Mouse (Mus musculus) MEL (cell line): ENCODE results near the gene Rhox3f.
"Not testable (repeated sequence)": the region's sequence is repeated elsewhere in the genome, so short reads cannot be mapped to it uniquely, and the experiment has no call there.

Experiments
- CHD1 ChIP-seq: IDR thresholded peaks from 2 replicates; pipeline ENCODE4 v1.6.1; 2012; ENCODE audit warnings: low read depth, mild to moderate bottlenecking, inconsistent platforms, low read length, improper control_type of control experiment
- CHD2 ChIP-seq: IDR thresholded peaks from 2 replicates; pipeline ENCODE4 v1.6.1; 2011; ENCODE audit warnings: low read length, improper control_type of control experiment
- CTCF ChIP-seq, 3 experiments: IDR thresholded peaks in 2 of 3; conservative IDR thresholded peaks in 1 of 3; 2 replicates each; pipeline ENCODE4 v1.5.1; 2011 to 2012; ENCODE audit warnings: low read length in 3 of 3, low read depth in 2 of 3, mild to moderate bottlenecking in 2 of 3, improper control_type of control experiment in 1 of 3, inconsistent platforms in 1 of 3, mixed read lengths in 1 of 3, moderate library complexity in 1 of 3; ENCODE audit not compliant: control insufficient read depth in 1 of 3, insufficient read depth in 1 of 3, poor library complexity in 1 of 3, severe bottlenecking in 1 of 3
- E2F4 ChIP-seq: IDR thresholded peaks from 2 replicates; pipeline ENCODE4 v1.6.1; 2011; ENCODE audit warnings: low read depth, low read length, improper control_type of control experiment, borderline replicate concordance
- JUND ChIP-seq: IDR thresholded peaks from 2 replicates; pipeline ENCODE4 v1.6.1; 2011; ENCODE audit warnings: low read depth, mild to moderate bottlenecking, improper control_type of control experiment, low read length
- MAX ChIP-seq: IDR thresholded peaks from 2 replicates; pipeline ENCODE4 v1.6.1; 2011; ENCODE audit warnings: low read length, improper control_type of control experiment
- MEF2A ChIP-seq: IDR thresholded peaks from 2 replicates; pipeline ENCODE4 v1.6.1; 2014; ENCODE audit warnings: low read depth, mild to moderate bottlenecking, inconsistent platforms, low read length, improper control_type of control experiment; ENCODE audit not compliant: poor library complexity, insufficient replicate concordance, severe bottlenecking; ENCODE audit errors: extremely low read depth
- NRF1 ChIP-seq: IDR thresholded peaks from 2 replicates; pipeline ENCODE4 v1.6.1; 2014; ENCODE audit warnings: low read depth, mild to moderate bottlenecking, inconsistent platforms, low read length, improper control_type of control experiment, moderate library complexity; ENCODE audit not compliant: poor library complexity, insufficient read depth, severe bottlenecking
- POLR2A ChIP-seq, 2 experiments: IDR thresholded peaks; 2 replicates each; pipeline ENCODE4 v1.6.1; 2011 to 2012; ENCODE audit warnings: low read length in 2 of 2, mild to moderate bottlenecking in 2 of 2, control low read depth in 1 of 2, improper control_type of control experiment in 1 of 2, low read depth in 1 of 2, moderate library complexity in 1 of 2; ENCODE audit not compliant: control insufficient read depth in 1 of 2, insufficient read depth in 1 of 2, poor library complexity in 1 of 2
- RCOR1 ChIP-seq: IDR thresholded peaks from 2 replicates; pipeline ENCODE4 v1.6.1; 2012; ENCODE audit warnings: low read depth, mild to moderate bottlenecking, inconsistent platforms, low read length, improper control_type of control experiment
- USF1 ChIP-seq: IDR thresholded peaks from 2 replicates; pipeline ENCODE4 v1.6.1; 2014; ENCODE audit warnings: low read depth, mild to moderate bottlenecking, inconsistent platforms, low read length, improper control_type of control experiment, moderate library complexity
- USF2 ChIP-seq, 2 experiments: IDR thresholded peaks; 2 replicates each; pipeline ENCODE4 v1.6.1; 2011 to 2012; ENCODE audit warnings: improper control_type of control experiment in 2 of 2, low read length in 2 of 2, borderline replicate concordance in 1 of 2, inconsistent platforms in 1 of 2, low read depth in 1 of 2, mild to moderate bottlenecking in 1 of 2; ENCODE audit not compliant: insufficient read depth in 1 of 2

- TF ChIP-seq CHD1; RCOR1; POLR2A (IDR thresholded peaks at IDR 0.05; ENCODE audit: control insufficient read depth in 1 of 2, insufficient read depth in 1 of 2, low read depth in 1 of 2, low read length in 2 of 2, poor library complexity in 1 of 2); USF2 (IDR thresholded peaks at IDR 0.05; ENCODE audit: borderline replicate concordance in 1 of 2, insufficient read depth in 1 of 2, low read depth in 1 of 2, low read length in 2 of 2); USF1; E2F4; MEF2A; CHD2; JUND; CTCF (IDR thresholded peaks at IDR 0.05 in 2 of 3, conservative IDR thresholded peaks at IDR 0.05 in 1 of 3; ENCODE audit: control insufficient read depth in 1 of 3, insufficient read depth in 1 of 3, low read depth in 2 of 3, low read length in 3 of 3, poor library complexity in 1 of 3, severe bottlenecking in 1 of 3); MAX; NRF1: not testable (repeated sequence)
Measured at GRCm38 (mm10) chrX:37557112-37557511, 23.7 kb upstream of the Rhox3f start, which contains the start of gene Rhox4e.
